Mouse (Mus musculus): Measurements from ENCODE around the gene Slc9a6. TPM values are rescaled to one million over a fixed set of nuclear protein-coding genes. Genes with fewer than 3 reads are reported as not detected.

Slc9a6 gene
- total RNA-seq, 2 experiments from 2014 or later: 103 to 117 TPM

DNA sequence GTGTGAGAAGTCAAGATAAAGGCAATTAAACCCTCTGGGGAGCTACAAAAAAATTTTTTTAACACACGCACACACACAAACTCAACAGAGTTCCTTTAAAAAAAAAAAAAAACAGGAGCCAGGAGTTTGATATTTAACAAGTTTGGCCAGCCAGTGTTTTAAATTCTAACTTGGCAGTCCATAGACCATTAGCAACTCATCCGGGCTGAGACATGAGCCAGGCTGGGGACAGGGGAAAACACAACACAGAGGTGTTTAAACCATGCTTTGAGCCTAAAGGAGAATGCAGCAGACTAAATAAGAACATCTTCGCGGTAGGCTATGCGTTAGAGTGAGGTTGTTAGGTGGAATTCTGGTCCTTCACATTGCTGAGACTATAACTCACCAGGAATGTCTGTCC lies 58.5 kb downstream of the Slc9a6 start:
- DNase-seq (ENCODE audit: extremely low spot score in 1 of 2, low spot score in 2 of 2): no peak
- intact Hi-C loops (cut with DNase I): no loop called here
- H3K4me3 ChIP-seq: no peak overlapping the region
- H3K27ac ChIP-seq: no peak overlapping the region
- no peak for TF ChIP-seq CTCF (IDR thresholded peaks at IDR 0.05)

DNA sequence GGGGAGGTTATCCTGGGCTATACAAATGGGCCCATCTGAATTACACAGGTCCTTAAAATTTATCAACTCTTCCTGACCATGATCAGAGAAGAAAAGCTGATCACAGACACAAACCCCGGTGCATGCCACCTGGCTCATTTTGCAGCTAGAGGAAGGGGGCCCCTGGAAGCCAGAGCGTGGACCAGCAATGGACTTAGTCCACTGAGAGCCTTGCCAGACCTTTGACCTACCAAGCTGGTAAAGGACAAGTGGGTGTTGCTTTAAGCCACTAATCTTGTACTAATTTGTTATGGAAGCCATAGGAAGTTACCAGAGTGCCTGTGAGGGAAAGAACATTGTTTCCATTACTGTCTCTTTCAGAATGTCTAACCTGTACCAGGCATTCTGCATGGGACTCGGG lies 58.9 kb downstream of the Slc9a6 start:
- intact Hi-C loops (cut with DNase I): no loop called here
- Histone ChIP-seq H3K27ac (no peak overlapping the region), H3K4me3 (no peak overlapping the region)
- DNase-seq (ENCODE audit: extremely low spot score in 1 of 2, low spot score in 2 of 2): no peak
- TF ChIP-seq CTCF (IDR thresholded peaks at IDR 0.05): no peak

DNA sequence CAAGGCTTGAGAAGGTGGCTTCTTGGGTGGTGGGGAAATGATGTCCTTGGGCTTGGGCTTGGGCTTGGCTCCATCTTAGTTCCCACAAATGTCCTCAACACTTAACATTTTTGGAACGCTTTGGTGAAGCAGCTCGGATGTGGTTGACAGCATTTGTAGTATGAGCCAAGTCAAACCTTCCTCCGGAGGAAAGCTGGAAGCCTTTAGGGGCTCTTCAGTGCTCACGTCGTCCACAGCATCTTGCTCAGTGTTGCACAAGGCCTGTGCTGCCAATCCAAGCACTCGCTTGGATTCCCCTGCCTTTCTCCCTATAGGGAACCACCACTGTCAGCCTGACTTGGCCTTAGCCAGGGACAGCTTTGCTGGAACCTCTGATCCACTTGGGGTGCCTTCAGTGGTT lies 66.0 kb downstream of the Slc9a6 start:
- no peak for TF ChIP-seq CTCF (IDR thresholded peaks at IDR 0.05)
- intact Hi-C loops (cut with DNase I): loop anchor here (2.0 kb wide), 1 partner anchor 55 kb away; the partner anchor contains the start of gene Fhl1

DNA sequence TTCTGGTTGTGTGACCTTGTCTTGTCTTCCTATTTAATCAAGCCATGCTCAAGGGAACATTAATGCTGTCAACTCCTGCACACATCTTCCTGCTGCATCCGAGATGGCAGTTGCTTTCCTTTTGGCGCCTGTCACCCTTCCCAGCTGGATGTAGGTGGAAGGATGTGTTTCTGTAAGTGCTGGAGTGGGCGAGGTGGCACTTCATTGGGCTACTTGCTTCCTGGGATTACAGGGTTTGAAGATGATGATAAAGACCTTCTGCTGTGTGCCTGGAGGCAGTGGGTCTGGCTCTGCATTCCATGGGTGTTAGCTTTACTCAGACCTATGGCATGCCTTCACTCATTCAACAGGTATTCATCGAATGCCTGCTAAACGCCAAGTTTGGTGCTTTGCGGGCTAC lies 68.2 kb downstream of the Slc9a6 start:
- Histone ChIP-seq H3K27ac (no peak overlapping the region), H3K4me3 (no peak overlapping the region)
- TF ChIP-seq CTCF (IDR thresholded peaks at IDR 0.05): no peak
- DNase-seq (ENCODE audit: extremely low spot score in 1 of 2, low spot score in 2 of 2): peak in 1 of 2 experiments; percentile 14
- intact Hi-C loops (cut with DNase I): no loop called here

More for the DNA sequence above, 66.0 kb downstream of the Slc9a6 start:
- DNase-seq (ENCODE audit: extremely low spot score in 1 of 2, low spot score in 2 of 2): no peak
- no peak overlapping the region for H3K4me3 ChIP-seq
- H3K27ac ChIP-seq: no peak overlapping the region

DNA sequence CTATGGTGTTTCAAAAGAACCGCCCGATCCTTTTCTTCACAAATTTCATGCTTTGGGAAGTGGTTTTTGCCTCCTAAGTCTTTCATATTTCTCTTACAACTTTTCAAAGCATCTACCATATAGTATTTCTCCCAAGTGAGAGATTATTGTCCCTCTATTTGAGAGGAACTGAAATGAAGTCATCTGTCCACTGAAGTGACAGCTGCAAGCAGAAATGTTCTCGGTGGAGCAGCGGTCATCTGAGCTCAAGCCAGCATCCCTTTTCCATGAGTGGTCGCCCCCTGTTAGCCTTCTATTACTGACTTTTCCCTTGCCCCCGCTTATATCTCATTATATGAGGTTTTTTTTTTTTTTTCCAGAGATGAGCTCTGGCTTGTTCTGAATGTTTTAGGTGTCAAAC lies 69.5 kb downstream of the Slc9a6 start:
- no peak for TF ChIP-seq CTCF (IDR thresholded peaks at IDR 0.05)
- H3K4me3 ChIP-seq: no peak overlapping the region
- intact Hi-C loops (cut with DNase I): no loop called here
- H3K27ac ChIP-seq: no peak overlapping the region
- DNase-seq (ENCODE audit: extremely low spot score in 1 of 2, low spot score in 2 of 2): no peak

DNA sequence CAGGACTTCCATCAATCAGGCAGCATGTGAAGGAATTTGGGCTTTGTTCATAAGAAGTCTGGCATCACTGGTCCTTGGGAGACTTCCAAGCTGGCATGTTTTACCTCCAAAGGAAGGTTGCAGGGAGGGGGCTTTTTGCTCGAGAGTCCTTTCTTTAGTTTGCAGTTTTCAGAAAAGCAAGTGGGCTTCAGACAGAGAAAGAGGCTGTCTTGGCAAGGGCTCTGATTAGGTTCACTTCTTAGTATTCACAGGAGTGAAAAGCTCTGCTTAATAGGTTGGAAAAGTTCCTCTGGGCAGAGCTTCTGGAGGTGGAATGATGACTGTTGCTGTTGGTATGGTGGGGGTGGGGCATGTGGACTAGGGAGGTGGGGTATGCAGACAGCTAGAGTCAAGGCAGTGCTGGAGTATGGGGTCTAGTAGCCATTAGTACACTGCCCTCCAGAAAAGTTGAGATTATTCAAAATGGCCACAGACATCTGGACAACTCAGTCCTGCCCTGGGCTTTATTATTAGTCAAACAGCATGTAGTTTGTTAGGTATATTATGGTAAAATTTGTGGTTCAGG lies 72.7 kb downstream of the Slc9a6 start:
- no peak overlapping the region for H3K4me3 ChIP-seq
- no peak for TF ChIP-seq CTCF (IDR thresholded peaks at IDR 0.05)
- no peak for DNase-seq (ENCODE audit: extremely low spot score in 1 of 2, low spot score in 2 of 2)
- intact Hi-C loops (cut with DNase I): no loop called here
- no peak overlapping the region for H3K27ac ChIP-seq

DNA sequence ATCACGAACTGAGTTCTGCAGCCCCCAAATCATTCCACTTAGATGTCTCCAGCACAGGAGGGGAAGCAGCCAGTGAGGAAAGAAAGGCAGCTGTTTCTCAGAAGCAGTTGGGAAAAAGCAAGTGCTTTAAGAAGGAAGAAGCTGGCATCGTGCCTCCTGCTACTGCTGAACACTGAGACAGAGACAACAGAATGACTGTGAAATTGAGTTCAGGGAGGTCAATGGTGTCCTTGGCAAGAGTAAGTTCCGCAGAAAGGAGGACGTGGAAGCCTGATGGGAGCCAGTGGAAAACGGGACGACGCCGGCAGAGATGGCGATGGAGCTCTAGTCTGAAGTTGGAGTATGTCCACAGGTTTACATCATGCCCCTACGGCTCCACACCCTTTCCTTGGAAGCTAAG lies 74.0 kb downstream of the Slc9a6 start:
- Histone ChIP-seq H3K4me3 (no peak overlapping the region), H3K27ac (no peak overlapping the region)
- DNase-seq (ENCODE audit: extremely low spot score in 1 of 2, low spot score in 2 of 2): no peak
- no peak for TF ChIP-seq CTCF (IDR thresholded peaks at IDR 0.05)
- intact Hi-C loops (cut with DNase I): no loop called here

DNA sequence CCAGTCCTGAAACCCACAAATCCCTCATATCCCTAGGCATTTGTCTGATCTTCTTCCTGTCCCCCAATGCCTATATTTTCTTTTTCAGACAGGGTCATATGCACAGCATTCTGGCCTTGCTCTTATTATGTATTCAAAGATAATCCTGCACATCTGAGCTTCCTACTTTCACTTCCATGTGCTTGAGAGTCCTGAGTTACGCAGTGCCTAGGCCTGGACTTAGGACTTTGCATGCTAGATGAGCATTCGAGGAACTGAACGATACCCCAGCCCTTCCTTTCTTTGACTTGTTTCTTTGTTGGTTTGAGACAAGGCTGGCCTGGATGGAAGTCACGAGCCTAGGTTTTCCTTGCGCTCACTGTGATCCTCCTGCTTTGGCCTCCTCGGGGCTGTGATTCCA lies 83.0 kb downstream of the Slc9a6 start:
- no peak overlapping the region for H3K4me3 ChIP-seq
- H3K27ac ChIP-seq: no peak overlapping the region
- no peak for DNase-seq (ENCODE audit: extremely low spot score in 1 of 2, low spot score in 2 of 2)
- TF ChIP-seq CTCF (IDR thresholded peaks at IDR 0.05): no peak
- intact Hi-C loops (cut with DNase I): no loop called here

DNA sequence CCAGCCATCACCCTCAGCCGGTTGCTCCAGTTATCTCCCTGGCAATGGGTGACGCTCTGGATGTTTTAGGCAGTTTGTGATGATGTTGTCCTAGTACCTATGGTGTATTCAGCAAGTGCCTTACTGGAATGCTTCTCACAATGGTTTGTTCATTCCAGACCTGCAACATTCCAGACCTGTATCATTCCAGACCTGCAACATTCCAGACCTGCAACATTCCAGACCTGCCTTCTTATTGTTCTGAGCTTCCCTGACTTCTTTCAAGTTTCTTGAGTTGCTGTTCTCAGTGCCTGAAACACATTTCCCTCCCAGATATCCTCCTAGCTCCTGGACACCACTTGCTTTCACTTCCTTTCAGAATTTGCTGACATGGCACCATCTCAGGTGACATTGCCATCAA lies 85.0 kb downstream of the Slc9a6 start:
- TF ChIP-seq CTCF (IDR thresholded peaks at IDR 0.05): no peak
- Histone ChIP-seq H3K4me3 (no peak overlapping the region), H3K27ac (no peak overlapping the region)
- intact Hi-C loops (cut with DNase I): no loop called here
- no peak for DNase-seq (ENCODE audit: extremely low spot score in 1 of 2, low spot score in 2 of 2)

DNA sequence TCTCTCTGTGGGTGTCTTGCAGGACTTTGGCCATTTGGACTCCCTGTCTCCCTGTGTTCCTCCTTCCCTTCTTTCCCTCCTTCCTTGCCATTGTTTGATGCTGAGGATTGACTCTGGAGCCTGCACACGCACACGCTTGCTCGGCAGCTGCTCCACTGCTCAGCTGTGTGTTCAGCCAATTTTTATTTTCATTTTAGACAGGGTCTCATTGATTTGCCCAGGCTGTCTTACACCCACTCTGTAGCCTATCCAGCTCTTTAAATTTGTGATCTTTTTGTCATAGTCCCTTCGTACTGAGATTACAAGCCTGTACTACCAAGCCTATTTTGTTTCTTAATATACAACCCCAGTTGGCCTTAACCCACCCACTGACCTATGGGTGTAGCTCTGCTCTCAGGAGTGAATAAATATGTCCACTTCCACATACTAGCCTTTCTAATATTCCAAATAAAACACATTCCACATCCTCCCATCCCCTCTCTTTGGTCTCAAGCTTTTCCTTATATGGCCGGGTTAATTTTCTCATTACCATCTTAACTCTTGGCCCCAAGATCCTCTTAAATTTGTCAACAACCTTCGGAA lies 87.7 kb downstream of the Slc9a6 start:
- no peak for DNase-seq (ENCODE audit: extremely low spot score in 1 of 2, low spot score in 2 of 2)
- intact Hi-C loops (cut with DNase I): no loop called here
- H3K27ac ChIP-seq: no peak overlapping the region
- H3K4me3 ChIP-seq: no peak overlapping the region
- no peak for TF ChIP-seq CTCF (IDR thresholded peaks at IDR 0.05)

DNA sequence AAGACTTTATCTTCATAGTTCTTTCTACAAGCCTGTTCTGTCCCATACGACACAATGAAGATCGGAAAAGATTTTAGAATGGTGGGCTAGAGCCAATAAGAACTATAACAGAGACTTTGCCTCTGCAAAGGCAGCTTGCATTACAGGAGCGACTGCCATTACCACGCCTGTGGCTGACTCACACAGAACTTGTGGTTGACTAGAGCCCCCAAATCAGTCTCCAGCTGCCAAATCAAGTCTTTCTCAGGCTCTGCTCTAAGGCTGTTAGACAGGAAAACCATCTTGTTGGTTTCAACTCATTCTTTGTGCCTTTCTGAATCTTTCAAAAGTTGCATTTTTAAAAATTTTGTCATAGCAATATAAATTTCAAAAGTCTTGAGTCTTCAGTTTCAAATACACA lies 88.3 kb downstream of the Slc9a6 start:
- no peak for DNase-seq (ENCODE audit: extremely low spot score in 1 of 2, low spot score in 2 of 2)
- Histone ChIP-seq H3K4me3 (no peak overlapping the region), H3K27ac (no peak overlapping the region)
- no peak for TF ChIP-seq CTCF (IDR thresholded peaks at IDR 0.05)
- intact Hi-C loops (cut with DNase I): no loop called here

DNA sequence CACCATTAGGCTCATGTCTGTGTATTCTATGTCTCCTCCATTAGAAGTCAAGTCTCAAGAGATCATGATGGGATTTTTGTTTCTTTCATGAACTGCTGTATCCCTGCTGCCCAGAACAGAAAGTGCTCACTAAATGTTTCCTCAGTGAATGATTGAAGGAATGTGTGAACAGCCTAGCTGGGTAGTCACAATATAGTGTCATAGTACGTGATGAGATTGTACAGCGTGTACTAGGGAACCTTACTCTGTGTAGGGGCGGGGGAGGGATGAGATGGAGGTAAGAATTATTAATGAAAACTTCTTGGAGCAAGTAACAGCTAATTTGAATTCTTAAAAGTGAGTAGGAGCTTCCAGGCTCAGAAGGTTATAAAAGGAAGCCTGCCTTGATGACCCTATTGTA lies 91.7 kb downstream of the Slc9a6 start:
- intact Hi-C loops (cut with DNase I): no loop called here
- Histone ChIP-seq H3K4me3 (no peak overlapping the region), H3K27ac (no peak overlapping the region)
- no peak for DNase-seq (ENCODE audit: extremely low spot score in 1 of 2, low spot score in 2 of 2)
- no peak for TF ChIP-seq CTCF (IDR thresholded peaks at IDR 0.05)

DNA sequence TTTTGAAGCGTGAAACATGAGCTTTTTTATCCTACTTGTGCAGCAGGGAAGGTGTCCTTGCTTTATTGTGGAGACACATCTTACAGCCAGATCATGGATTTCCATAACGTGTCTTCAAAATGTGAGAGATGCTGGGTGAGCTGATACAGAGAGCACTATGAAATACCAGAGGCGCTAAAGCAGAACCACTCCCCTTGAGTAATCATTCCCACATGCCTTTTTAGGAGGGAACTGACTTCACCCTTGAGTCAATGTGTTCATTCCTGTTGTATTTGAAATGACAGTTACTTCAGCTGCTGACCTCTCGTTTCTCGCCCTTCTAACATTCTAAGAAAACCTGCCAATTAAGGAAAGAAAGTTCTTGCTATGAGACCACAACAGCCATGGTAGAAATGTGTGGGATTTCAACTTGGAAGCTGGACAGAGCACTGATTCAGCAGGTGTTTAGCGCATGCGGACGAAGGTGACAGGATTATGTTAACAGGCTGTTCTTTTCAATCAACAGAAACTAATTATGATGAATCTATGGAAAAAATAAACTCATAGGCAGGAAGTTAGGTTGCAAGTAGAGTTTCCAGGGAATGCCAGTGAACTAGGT lies 94.5 kb downstream of the Slc9a6 start:
- intact Hi-C loops (cut with DNase I): no loop called here
- TF ChIP-seq CTCF (IDR thresholded peaks at IDR 0.05): no peak
- no peak overlapping the region for H3K4me3 ChIP-seq
- no peak overlapping the region for H3K27ac ChIP-seq
- no peak for DNase-seq (ENCODE audit: extremely low spot score in 1 of 2, low spot score in 2 of 2)

Measured in left cerebral cortex, adult 2 months (tissue).